Mouse (Mus musculus) natural killer cell, adult 2 months (primary cell): ENCODE measurements at regions not wholly inside any gene's neighbourhood (a gene's known extent, or its start where the extent isn't known, plus 50 kb on each side); places are given as distances from the start of the nearest gene placed in this dataset.

Experiments
- DNase-seq, 2 experiments: peaks; one replicate each; pipeline ENCODE4 v3.0.0; 2022; ENCODE audit warnings: low spot score in 2 of 2

- no peak for DNase-seq
These were observed 256.2 kb upstream of the Gm26657 start for GRCm38 (mm10) chr4:56483708-56484107.

- DNase-seq, result no peak
These were observed 283.1 kb upstream of the Gm26657 start for GRCm38 (mm10) chr4:56456788-56457187.

DNA sequence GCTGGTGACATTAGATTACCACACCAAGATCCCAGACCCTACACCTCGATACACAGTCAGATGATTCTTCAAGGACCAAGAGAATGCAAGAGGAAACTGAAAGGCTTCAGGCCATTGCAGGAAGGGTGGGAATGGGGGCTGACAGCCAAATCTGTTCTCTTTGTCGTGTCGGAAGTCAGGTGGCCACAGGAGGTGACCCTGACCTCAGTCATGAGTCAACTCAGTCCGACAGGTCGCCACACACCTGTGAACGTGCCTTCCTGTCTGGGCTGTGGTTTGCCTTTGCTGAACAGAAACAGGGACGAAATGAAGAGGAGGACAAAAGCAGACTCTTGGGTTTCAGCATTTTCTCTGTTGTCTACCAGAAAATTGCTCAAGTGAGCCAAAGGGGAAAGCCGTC, 318.3 kb upstream of the Gm26657 start:
- no peak for DNase-seq

DNA sequence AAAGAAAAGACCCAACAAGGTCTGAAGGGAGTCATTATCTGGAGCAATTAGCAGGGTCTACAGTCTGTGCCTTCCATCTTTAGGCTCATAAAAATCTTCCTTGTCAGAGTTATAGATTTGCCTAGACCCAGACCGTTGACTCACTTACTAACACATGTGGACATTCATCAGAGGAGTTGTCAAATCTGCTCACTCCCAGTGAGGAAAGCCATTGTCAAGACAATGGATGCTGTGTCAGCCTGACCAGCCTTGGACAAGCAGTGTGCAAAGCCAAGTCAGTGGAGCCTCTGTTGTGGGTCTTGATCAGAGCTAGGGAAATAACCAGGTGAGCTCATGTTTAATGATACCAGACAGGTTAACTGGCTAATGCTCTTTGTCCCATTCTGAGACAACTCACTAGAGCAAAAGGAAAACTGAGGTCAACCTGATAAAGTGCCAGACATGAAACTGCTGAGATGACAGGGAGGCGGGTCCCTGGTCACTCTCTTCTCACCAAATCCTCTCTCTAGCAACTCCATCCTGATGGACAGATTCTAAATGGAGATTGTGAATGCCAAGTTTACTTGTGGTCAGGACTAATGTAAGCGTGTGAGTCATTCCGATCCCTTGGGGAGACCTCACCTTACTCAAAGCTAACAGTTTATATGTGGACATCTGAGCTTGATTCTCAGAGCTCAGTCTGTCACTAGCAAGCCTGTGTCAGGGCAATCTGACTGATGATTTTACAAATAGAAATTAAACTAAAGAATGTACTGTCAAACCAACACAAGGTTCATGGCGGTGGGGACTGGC, 320.6 kb upstream of the Gm26657 start:
- no peak for DNase-seq

GRCm38 (mm10) chr4:56411024-56411636, 328.7 kb upstream of the Gm26657 start:
- DNase-seq, result no peak

DNA sequence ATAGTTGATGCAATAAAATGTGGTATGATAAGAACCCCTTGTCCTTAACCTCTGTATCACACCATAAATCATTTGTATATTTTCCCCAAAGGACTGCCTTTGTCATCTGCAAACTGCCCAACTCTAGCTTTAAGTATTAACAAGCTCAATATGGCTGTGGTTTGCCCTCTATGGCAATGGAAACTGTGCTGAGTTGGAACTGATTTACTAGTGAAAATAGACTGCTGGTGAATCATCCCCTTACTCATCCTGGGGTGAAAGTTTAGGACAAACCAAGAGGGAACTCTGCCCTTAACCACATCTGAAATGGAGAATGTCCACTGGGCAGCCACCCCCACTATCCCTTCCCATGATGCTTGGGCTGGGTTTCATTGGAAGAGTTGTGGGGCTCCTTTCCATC, 346.1 kb upstream of the Gm26657 start:
- no peak for DNase-seq

DNA sequence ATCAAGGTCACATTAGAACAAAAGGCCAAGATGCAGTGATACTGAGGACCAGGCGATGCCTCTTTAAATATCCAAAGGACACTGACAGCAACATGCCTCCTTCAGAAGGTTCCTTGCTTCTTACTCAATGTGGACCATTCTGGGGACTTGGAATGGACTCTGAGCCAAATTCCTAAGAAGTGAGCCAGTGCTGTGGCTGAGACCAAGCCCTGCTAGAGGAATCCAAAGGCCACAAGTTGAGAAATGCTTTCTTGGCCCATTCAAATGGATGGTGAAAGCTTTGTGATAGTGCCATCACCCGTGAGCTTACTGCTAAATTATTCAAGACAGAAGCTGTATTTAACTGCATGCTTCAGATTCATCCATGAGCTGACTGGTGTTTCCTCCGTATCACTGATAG, 352.8 kb upstream of the Gm26657 start:
- no peak for DNase-seq

DNA sequence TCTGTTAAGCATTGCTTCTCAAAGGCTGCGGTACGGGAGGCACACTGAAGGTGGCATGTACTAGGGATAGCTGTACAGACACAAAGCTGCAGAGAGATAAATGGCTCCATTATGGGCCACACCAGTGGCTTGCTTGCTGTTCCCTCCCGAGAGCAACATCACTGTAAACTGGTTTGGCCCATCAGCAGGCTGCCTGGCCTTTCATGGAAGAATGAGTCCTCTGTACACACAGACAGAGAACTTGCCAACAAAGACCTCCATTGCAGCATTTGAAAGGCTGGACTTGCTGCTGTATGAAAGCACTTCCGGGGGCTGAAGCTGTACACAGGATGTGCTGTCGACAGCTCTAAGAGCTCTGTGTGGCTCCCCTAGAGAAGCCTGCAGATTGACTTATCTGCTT, 364.1 kb upstream of the Gm26657 start:
- no peak for DNase-seq

- no peak for DNase-seq
These were observed 365.4 kb upstream of the Gm26657 start for GRCm38 (mm10) chr4:56374466-56374865.

DNA sequence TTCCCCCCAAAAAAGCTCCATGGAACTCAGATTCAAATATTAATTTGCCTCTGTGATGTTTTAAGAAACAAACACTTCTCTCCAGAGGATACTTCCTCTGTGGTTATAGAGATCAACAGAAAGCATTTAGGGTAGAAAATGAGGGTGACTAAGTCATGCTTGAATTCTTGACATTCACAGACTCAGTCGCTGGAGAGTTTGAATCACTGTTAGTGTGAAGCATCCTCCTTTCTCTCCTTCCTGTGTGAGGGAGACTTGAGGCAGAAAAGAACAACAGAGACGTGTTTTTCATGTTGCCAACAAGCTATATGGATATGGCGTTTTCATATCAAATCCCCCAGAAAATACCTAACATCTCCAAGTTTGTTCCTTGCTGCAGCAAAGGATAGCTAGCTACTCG, 366.1 kb upstream of the Gm26657 start:
- DNase-seq, result no peak

- no peak for DNase-seq
These were observed 366.7 kb upstream of the Gm26657 start for GRCm38 (mm10) chr4:56373167-56373566.

DNA sequence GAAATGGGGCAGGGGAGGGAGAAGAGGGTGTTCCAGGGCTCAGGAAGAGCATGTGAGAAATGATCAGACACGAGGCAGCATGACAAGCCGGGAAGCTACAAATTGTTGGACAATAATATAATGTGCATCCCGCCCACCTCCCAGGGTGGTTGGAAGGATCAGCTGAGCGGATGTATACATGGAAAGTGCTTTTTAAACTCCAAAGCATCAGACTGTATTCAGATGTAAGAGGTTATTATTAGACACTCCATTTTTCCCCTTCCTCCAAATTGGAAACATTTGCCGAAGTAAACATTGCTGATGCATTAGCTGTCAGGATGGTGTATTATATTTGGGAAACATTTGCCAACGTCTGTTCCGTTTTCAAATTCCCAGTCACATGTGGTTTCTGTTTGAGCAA, 367.2 kb upstream of the Gm26657 start:
- DNase-seq, result no peak

GRCm38 (mm10) chr4:56364594-56364993, 375.3 kb upstream of the Gm26657 start:
- no peak for DNase-seq

DNA sequence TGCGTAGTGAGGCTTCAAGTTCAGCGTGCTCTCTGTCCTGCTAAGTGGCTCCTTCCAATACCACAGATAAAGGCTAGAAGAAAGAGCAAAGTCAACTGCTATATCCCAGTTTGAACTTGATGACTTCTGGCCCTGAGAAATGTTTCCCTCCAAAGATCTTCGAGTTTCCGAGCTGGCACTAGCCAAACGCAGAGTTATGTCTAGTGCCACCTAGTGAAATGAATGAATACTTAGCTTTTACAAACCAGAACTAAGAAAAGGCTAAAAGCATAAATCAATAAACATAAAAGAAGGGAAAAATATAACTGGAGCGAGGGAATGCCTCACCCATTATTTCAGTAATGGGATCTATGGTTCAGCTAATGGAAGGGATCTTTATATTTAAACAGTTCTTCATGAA, 377.7 kb upstream of the Gm26657 start:
- DNase-seq, result no peak

- no peak for DNase-seq
These were observed 390.7 kb upstream of the Gm26657 start for GRCm38 (mm10) chr4:56349216-56349615.

DNA sequence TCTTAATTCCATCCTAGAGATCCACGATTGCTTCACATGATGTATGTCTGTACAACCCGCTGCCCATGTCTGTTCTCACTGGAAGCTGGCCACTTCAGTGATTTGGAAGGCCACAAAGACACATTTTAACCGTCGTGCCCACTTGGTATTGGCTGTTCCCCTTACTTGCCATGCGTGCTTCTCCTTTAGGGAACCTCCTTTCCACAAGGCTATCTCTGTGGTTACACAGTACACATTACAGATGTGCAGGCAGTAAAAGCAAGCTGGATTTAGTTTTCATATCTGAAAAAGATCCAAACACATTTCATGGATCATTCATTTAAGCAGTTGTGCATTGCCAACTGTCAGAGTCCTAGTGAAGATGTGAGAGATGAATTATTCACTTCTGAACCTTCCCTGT, 414.7 kb upstream of the Gm26657 start:
- DNase-seq, result no peak

GRCm38 (mm10) chr4:56319134-56319533, 420.7 kb upstream of the Gm26657 start:
- DNase-seq, result no peak

DNA sequence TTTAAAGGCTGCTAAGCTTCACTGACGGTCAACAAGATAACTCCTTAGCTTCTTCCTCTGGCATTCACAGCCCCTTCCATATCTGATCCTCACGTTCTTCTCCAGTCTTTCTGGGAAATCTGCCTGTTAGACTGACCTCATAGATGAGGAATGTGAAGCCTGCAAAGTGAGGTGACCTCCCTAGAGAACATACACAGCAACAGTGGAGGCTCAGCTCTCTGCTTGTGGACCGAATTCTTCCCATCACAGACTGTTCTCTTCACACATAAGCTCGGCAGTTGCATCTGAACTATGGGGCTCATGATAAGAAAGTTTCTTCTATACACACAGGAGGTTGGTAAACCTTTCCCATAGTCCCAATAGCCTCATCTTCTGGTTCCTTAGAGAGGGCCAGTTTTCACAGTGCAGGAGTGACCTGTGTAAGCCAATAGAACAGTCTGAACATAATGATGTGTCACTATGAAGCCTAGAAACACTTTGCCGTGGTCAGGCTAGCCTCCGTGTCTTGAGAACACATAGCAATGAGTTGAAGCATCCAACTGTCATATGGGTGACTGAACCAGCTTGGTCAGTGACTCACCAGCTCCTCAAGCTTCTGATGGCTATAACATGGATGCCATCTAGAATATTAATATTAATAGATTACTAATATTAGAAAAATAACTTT, 434.1 kb upstream of the Gm26657 start:
- DNase-seq, result no peak

DNA sequence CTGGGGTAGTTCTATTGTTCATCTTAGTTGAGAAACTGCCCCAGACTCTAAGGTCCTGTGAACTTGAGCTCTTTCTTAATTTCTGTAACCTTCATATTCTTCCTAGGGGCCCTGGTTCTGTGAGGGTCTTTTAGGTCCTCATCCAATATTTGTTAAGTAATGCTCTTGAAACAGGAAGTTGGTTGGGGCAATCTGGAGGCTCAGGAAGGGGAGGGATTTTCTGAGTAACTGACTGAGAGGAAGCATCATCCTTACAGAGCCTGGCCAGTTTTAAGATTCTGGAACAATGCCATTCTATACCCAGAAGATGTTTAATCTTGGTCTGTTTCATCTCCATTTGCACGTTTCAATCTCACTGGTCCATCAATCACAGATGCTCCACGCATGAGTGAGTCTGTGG, 435.6 kb upstream of the Gm26657 start:
- no peak for DNase-seq

DNA sequence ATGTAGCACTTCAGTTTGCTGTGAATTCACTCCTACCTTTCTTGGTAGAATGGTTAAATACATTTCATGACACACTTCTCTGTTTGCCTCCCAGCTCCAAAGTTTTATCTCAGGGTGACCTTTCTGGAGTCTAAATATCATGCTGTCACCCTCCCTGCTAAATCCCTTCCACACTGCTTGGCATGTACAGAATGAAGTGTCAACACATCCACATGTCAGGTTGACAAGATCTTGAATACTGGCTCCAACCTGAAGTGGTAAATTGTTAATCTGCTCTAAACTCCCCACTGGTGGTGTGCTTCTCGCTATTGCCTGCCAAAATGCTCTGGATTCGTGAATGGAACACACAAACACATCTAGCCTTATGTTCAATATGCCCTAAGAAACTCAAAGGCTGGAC, 451.9 kb upstream of the Gm26657 start:
- no peak for DNase-seq

GRCm38 (mm10) chr4:56284490-56284889, 455.4 kb upstream of the Gm26657 start:
- DNase-seq, result no peak

DNA sequence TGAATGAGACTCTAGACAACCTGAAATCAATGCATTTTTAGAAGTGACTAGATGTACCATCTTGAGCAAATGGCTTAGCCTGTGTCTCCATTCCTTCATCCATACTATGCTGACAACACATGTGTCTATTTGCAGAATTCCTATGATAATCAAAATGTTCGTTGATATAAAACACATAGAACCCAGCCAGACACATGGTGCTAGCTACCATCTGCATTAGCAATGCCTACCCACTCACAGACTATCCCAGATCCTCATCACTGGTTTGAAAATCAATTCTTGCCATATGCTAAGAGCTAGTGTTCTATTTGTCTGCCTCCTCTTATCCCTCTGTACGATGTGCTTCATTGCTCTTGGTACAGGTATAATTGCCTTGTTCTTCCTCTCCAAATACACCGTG, 464.0 kb upstream of the Gm26657 start:
- DNase-seq, result no peak

GRCm38 (mm10) chr4:56271390-56271789, 468.5 kb upstream of the Gm26657 start:
- DNase-seq, result no peak
